Mouse (Mus musculus) stomach, postnatal 0 days (tissue): ENCODE results near the gene Ptgir. TPM values are rescaled to one million over a fixed set of nuclear protein-coding genes. Genes with fewer than 3 reads are reported as not detected.

Experiments used
- ATAC-seq: fragments of 200-750 bp; cut with Nextera tagmentation; 2 replicates; pipeline ENCODE4 v1.8.0; 2017; ENCODE audit not compliant: low FRiP score, low TSS enrichment
- DNase-seq: peaks from one replicate; pipeline ENCODE4 v3.0.0-alpha.2; 2016; ENCODE audit warnings: low spot score
- H3K27ac ChIP-seq: fragments of 300-500 bp; sonication (generic); replicated peaks from 2 replicates; pipeline ENCODE4 v1.5.1; 2014; ENCODE audit warnings: mild to moderate bottlenecking, control low read depth
- H3K27me3 ChIP-seq: fragments of 300-500 bp; sonication (generic); 2 replicates; pipeline ENCODE4 v1.6.1; 2014; ENCODE audit warnings: low read length; ENCODE audit not compliant: control insufficient read depth, insufficient read depth
- H3K36me3 ChIP-seq: fragments of 300-500 bp; sonication (generic); 2 replicates; pipeline ENCODE4 v1.6.1; 2014; ENCODE audit warnings: low read length, mixed read lengths; ENCODE audit not compliant: control insufficient read depth, insufficient read depth
- H3K4me1 ChIP-seq: fragments of 300-500 bp; sonication (generic); replicated peaks from 2 replicates; pipeline ENCODE4 v1.6.1; 2014; ENCODE audit warnings: antibody characterized with exemption; ENCODE audit not compliant: control insufficient read depth, insufficient read depth
- H3K4me2 ChIP-seq: fragments of 300-500 bp; sonication (generic); replicated peaks from 2 replicates; pipeline ENCODE4 v1.6.1; 2014; ENCODE audit warnings: low read depth, mild to moderate bottlenecking, control low read depth, moderate library complexity
- H3K4me3 ChIP-seq: fragments of 300-500 bp; sonication (generic); 2 replicates; pipeline ENCODE4 v1.5.1; 2014; ENCODE audit warnings: low read depth, low read length, control low read depth
- H3K9ac ChIP-seq: fragments of 300-500 bp; sonication (generic); 2 replicates; pipeline ENCODE4 v1.6.1; 2014; ENCODE audit warnings: mild to moderate bottlenecking, low read length, control low read depth, mixed read lengths
- H3K9me3 ChIP-seq: fragments of 300-500 bp; sonication (generic); 2 replicates; pipeline ENCODE4 v1.6.1; 2016; ENCODE audit warnings: low read length; ENCODE audit not compliant: control insufficient read depth
- CTCF ChIP-seq: IDR thresholded peaks from 2 replicates; pipeline ENCODE4 v1.5.1; 2016; ENCODE audit warnings: antibody characterized with exemption, low read depth, mild to moderate bottlenecking, moderate library complexity
- EP300 ChIP-seq: optimal IDR thresholded peaks from 2 replicates; pipeline ENCODE3; 2016; ENCODE audit warnings: antibody characterized with exemption
- WGBS: fragments of 180-500 bp; shearing (Covaris S2); extraction: QIAGEN DNeasy Blood & Tissue Kit; methylation state at CpG from one replicate; pipeline ENCODE4 v1.1.7; 2014; 5-methylcytosine and 5-hydroxymethylcytosine counted together
- polyA plus RNA-seq: library from polyadenylated mRNA; unstranded; fragments of >200 nt; fragmentation: Nextera tagmentation; extraction: Ambion mirVana; gene quantifications from 2 replicates; pipeline ENCODE4 v1.2.1, GENCODE M21; 2015

Gene Ptgir
- polyA plus RNA-seq, 1 experiment from 2014 or later = 1.6 TPM

DNA sequence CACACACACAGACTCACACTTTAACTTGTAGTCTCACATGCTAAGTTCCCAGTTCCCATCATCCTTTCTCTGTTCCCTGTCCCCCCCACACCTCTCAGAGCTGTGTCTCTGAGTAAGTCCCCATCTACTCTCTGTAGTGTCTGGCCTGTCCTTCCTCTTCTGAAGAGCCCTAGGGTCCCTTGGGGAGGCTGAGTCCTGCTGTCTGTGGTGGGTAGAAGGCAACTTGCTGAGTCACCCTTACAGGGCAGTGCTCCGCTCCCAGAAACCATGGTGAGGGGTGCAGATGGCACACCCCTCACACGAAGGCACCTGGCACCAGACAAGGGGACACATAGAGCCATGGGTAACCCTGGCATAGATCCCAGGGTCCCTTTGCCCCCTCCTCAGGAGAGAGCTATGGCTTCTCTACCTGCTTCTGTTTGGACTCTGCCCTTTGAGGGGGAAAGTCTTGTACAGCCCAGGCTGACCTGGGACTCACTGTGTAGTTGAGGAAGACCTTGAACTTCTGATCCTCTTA lies 2.8 kb upstream of the Ptgir start:
- Histone ChIP-seq H3K9ac (no peak overlapping the region), H3K27me3 (no peaks in the 10 kb centered on the region), H3K36me3 (no peaks in the 10 kb centered on the region), H3K4me2 (no peak overlapping the region), H3K27ac (no peak overlapping the region), H3K9me3 (no peaks in the 10 kb centered on the region), H3K4me3 (no peak overlapping the region), H3K4me1 (0 out of 2 replicates have a peak, but pooled peaks cover 2% of the 10 kb centered on the region)
- ATAC-seq = no peak
- DNase-seq = no peak
- TF ChIP-seq CTCF (no peak), EP300 (no peak)
- 77% methylated on average over 2 of the region's 2 CpGs for WGBS

DNA sequence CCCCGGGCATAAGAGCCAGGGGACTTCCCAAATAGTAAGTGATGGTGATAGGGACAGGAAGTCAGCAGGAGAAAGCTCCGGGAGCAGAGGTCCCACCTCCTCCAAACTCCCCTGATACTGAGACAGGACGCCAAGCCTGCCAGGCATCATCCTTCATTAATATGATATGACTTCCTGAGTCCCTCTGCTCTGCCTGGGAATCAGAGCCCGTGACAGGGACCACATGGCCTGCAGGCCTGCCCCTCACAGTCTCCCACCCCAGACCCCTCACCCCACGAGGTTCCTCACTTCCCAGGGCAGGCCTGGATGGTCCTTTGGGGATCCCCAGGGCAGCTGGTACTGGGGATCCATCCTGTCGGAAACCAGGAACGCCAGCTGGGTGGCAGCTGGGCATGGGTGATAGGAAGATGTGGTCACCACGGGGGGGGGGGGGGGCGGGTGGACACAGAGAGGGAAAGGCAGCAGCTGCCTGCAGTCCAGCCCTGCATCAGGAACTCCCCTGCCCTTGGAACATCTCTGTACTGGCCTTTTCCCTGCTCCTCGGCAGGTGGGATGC lies 2.1 kb upstream of the Ptgir start:
- Histone ChIP-seq H3K36me3 (no peaks in the 10 kb centered on the region), H3K27ac (no peak overlapping the region), H3K4me2 (no peak overlapping the region), H3K4me1 (0 out of 2 replicates have a peak, but pooled peaks cover 4% of the 10 kb centered on the region), H3K9me3 (no peaks in the 10 kb centered on the region), H3K9ac (no peak overlapping the region), H3K27me3 (no peaks in the 10 kb centered on the region), H3K4me3 (no peak overlapping the region)
- DNase-seq (no peak), ATAC-seq (no peak)
- 50% methylated on average over 7 of the region's 10 CpGs for WGBS
- TF ChIP-seq EP300 (no peak), CTCF (no peak)

DNA sequence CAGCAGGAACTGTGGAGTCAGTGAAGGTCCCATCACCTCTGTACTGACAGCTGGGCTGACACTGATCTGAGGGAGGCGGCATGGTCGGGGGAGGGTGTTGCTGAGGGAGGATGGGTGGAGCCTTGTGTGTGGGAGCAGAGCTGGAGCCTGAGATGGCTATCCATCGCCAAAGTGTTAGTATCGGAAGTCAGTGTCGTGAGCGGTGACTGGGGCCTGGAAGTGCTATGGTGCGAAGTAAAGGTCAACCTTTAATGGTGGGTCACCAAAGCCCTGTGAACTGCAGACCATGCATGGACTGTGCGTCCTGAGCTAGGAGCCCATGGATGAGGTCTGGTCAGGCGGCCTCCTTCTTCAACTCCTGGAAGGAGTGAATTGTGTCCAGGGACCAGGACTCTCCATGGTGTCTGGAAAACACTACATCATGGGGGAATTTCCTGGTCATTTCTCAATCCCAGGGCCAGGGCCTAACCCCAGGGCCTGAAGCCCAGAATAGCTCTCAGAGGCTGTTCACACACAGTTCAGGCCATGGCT lies 734 bp upstream of the Ptgir start:
- H3K4me3 ChIP-seq = no peak overlapping the region
- H3K27me3 ChIP-seq = no peaks in the 10 kb centered on the region
- H3K4me1 ChIP-seq = 0 out of 2 replicates have a peak, but pooled peaks cover 4% of the 10 kb centered on the region
- WGBS = 51% methylated on average over 9 of the region's 9 CpGs
- DNase-seq = no peak
- H3K27ac ChIP-seq = peak overlapping the region; percentile 41
- H3K36me3 ChIP-seq = no peaks in the 10 kb centered on the region
- TF ChIP-seq EP300 (no peak), CTCF (no peak)
- no peaks in the 10 kb centered on the region for H3K9me3 ChIP-seq
- peak; percentile 31; the same call in 1 of the 2 replicates for ATAC-seq
- H3K4me2 ChIP-seq = no peak overlapping the region
- H3K9ac ChIP-seq = no peak overlapping the region

DNA sequence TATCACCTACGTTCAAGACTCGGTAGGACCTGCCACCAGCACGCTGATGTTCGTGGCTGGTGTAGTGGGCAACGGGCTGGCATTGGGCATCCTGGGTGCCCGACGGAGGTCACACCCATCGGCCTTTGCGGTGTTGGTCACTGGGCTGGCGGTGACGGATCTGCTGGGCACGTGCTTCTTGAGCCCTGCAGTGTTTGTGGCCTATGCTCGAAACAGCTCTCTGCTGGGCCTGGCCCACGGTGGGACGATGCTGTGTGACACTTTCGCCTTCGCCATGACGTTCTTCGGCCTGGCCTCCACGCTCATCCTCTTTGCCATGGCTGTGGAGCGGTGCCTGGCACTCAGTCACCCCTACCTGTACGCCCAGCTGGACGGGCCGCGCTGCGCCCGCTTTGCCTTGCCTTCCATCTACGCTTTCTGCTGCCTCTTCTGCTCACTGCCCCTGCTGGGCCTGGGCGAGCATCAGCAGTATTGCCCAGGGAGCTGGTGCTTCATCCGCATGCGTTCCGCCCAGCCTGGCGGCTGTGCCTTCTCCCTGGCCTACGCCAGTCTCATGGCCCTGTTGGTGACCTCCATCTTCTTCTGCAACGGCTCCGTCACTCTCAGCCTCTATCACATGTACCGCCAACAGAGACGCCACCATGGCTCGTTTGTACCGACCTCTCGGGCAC lies 734 bp downstream of the Ptgir start:
- no peaks in the 10 kb centered on the region for H3K27me3 ChIP-seq
- no peaks in the 10 kb centered on the region for H3K36me3 ChIP-seq
- ATAC-seq (no peak), DNase-seq (no peak)
- 0 out of 2 replicates have a peak, but pooled peaks cover 4% of the 10 kb centered on the region for H3K4me1 ChIP-seq
- WGBS = 93% methylated on average over 41 of the region's 41 CpGs
- TF ChIP-seq CTCF = no peak
- TF ChIP-seq EP300 = no peak
- no peak overlapping the region for H3K4me3 ChIP-seq
- no peak overlapping the region for H3K27ac ChIP-seq
- no peaks in the 10 kb centered on the region for H3K9me3 ChIP-seq
- H3K9ac ChIP-seq = 0 out of 2 replicates have a peak overlapping the region, but pooled peaks have one; percentile 18
- H3K4me2 ChIP-seq = no peak overlapping the region; the same call in 1 of the 2 replicates

DNA sequence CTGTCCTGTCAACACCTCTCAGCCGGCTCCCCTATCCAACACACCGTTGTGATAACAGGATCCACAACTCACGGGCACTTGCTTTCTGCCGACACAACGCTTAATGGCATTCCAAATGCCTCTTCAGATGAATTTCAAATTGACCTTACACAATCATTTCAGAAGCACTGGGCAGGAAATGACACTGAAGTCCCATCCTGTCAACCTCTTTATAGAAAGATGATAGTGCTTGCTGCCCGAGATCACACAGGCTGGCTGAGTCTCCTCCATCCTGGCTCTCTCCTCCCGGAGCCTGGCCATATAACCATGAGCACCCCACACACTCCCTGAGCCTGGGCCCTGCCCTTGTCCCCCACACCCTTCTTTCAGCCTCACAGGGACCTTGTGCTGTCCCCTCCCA lies 1.6 kb downstream of the Ptgir start:
- DNase-seq = no peak
- H3K4me1 ChIP-seq = 0 out of 2 replicates have a peak, but pooled peaks cover 4% of the 10 kb centered on the region
- peak overlapping the region; percentile 17; the same call in 1 of the 2 replicates for H3K4me2 ChIP-seq
- 0 out of 2 replicates have a peak overlapping the region, but pooled peaks have one; percentile 28 for H3K9ac ChIP-seq
- H3K36me3 ChIP-seq = no peaks in the 10 kb centered on the region
- no peak overlapping the region for H3K4me3 ChIP-seq
- no peak for ATAC-seq
- WGBS = 63% methylated on average over 7 of the region's 7 CpGs
- no peaks in the 10 kb centered on the region for H3K27me3 ChIP-seq
- H3K9me3 ChIP-seq = no peaks in the 10 kb centered on the region
- TF ChIP-seq EP300 (no peak), CTCF (no peak)
- no peak overlapping the region for H3K27ac ChIP-seq
